Mouse (Mus musculus) myocyte (in vitro differentiated cells): ENCODE results near the gene Uap1.

ENCODE experiments used
- E2F4 ChIP-seq: IDR thresholded peaks from one replicate; pipeline ENCODE4 v1.6.1; 2011; ENCODE audit warnings: mild to moderate bottlenecking, control low read depth, moderate library complexity; ENCODE audit not compliant: insufficient read depth
- MAX ChIP-seq: IDR thresholded peaks from one replicate; pipeline ENCODE4 v1.6.1; 2011; ENCODE audit warnings: low read depth, mild to moderate bottlenecking, control low read depth
- MYOD1 ChIP-seq, 3 experiments: IDR thresholded peaks; one replicate each; pipeline ENCODE4 v1.6.1; 2011; ENCODE audit warnings: control low read depth in 2 of 3, low read depth in 2 of 3, mild to moderate bottlenecking in 2 of 3, moderate library complexity in 1 of 3; ENCODE audit not compliant: insufficient read length in 2 of 3, control insufficient read depth in 1 of 3
- MYOG ChIP-seq, 3 experiments: IDR thresholded peaks; one replicate each; pipeline ENCODE4 v1.6.1; 2011; ENCODE audit warnings: control low read depth in 2 of 3, low read depth in 2 of 3, mild to moderate bottlenecking in 2 of 3; ENCODE audit not compliant: insufficient read length in 2 of 3, control insufficient read depth in 1 of 3, insufficient read depth in 1 of 3
- POLR2A ChIP-seq: IDR thresholded peaks from one replicate; pipeline ENCODE4 v1.6.1; 2011; ENCODE audit warnings: low read depth, mild to moderate bottlenecking, control low read depth, moderate library complexity; ENCODE audit not compliant: insufficient read length
- POLR2AphosphoS2 ChIP-seq: IDR thresholded peaks from one replicate; pipeline ENCODE4 v1.6.1; 2011; ENCODE audit warnings: low read depth, control low read depth; ENCODE audit not compliant: insufficient read length
- USF1 ChIP-seq: IDR thresholded peaks from one replicate; pipeline ENCODE4 v1.6.1; 2011; ENCODE audit warnings: low read depth, mild to moderate bottlenecking, control low read depth, moderate library complexity

GRCm38 (mm10) chr1:170113616-170114015 is 61.1 kb downstream of the Uap1 start:
- no peak for TF ChIP-seq MAX
- no peak for TF ChIP-seq POLR2A
- no peak for TF ChIP-seq MYOD1 (IDR thresholded peaks at IDR 0.05; ENCODE audit: control insufficient read depth in 1 of 3, insufficient read length in 2 of 3, low read depth in 2 of 3)
- no peak for TF ChIP-seq E2F4
- TF ChIP-seq MYOG (IDR thresholded peaks at IDR 0.05; ENCODE audit: control insufficient read depth in 1 of 3, insufficient read depth in 1 of 3, insufficient read length in 2 of 3, low read depth in 2 of 3) = no peak
- TF ChIP-seq POLR2AphosphoS2 = no peak
- TF ChIP-seq USF1 = no peak
